Mouse (Mus musculus): ENCODE results near the gene Tigd3. TPM values are rescaled to one million over a fixed set of nuclear protein-coding genes. Genes with fewer than 3 reads are reported as not detected.

Gene Tigd3
- 1 to 10 TPM in 1 of 2 experiments, under 1 TPM in 1; 0.90 to 1.1 TPM for total RNA-seq (2021)
- long read RNA-seq, experiment 1, partial matches to known transcripts = 0 of 1 reads
- long read RNA-seq, experiment 1, other reads (novel, unspliced or antisense) = 0 of 1 reads
- long read RNA-seq, experiment 2, partial matches to known transcripts = 0 of 1 reads
- long read RNA-seq, experiment 2, other reads (novel, unspliced or antisense) = 0 of 1 reads

- DNase-seq (ENCODE audit: low spot score in 2 of 2) = peak; percentile 85 to 87
Measured at GRCm38 (mm10) chr19:5894002-5894678, at the start of gene Tigd3. TSS of gene Tigd3 (minus strand) at chr19:5894149.

DNA sequence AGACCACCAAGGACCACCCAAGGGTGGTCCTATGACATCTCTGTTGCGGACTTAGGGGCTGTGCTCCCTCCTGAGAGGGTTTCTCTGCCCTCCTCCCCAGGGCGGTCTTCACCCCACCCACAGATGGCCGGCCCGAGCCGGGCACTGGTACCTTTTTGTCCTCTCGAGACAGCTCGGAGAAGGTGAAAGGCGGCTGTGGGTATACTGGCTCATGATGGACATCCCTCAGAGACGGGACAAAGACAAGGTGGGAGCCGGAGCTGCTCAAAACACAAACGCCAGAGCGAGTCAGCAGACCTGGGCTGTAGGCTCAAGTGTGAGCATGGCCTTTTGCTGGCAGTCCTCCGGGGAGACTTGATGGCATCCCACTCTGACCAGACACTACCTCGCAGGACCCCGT lies 49.5 kb upstream of the Tigd3 start:
- no peak for DNase-seq (ENCODE audit: low spot score in 2 of 2)

DNA sequence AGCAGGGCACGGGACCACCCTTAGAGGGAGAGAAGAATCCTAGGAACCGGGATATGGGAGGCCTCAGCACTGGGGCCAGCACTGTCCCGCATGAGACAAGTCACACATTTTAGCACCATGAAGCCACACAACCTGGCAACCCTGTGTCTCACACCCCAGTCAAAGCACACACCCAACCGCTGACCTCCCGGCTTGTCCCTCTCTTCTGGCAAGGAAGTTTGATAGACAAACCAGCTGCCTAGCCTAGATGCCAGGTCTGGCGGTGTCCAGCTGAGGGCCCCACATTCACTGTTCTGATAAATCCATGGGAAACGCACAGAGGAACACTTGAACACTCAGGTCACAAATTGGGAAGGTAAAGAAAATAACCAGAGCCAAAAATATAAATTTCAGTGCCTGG lies 48.6 kb upstream of the Tigd3 start:
- no peak for DNase-seq (ENCODE audit: low spot score in 2 of 2)

- peak in 1 of 2 experiments; percentile 53 for DNase-seq (ENCODE audit: low spot score in 2 of 2)
Measured at GRCm38 (mm10) chr19:5940656-5941055, 46.7 kb upstream of the Tigd3 start.

DNA sequence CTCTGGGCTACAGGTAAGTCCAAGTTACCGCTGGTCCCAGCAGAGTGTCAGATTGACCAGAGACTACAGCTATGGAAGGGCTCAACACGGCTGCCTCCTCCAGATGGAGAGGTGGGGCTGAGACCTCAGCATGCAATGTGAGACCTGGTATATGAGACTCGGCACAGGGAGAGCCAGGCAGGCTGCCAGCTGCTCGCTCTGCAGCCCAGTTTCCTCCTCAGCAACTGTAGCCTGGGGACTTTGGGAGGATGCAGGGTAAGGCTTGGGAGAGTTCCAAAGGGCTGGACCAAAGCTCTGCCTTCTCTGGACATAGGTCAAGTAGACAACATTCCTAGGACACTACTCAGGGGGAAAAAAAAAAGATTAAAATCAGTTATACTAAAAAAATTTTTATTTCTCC lies 46.2 kb upstream of the Tigd3 start:
- peak in 1 of 2 experiments; percentile 67 for DNase-seq (ENCODE audit: low spot score in 2 of 2)

- DNase-seq (ENCODE audit: low spot score in 2 of 2) = no peak
Measured at GRCm38 (mm10) chr19:5939715-5940114, 45.8 kb upstream of the Tigd3 start.

DNA sequence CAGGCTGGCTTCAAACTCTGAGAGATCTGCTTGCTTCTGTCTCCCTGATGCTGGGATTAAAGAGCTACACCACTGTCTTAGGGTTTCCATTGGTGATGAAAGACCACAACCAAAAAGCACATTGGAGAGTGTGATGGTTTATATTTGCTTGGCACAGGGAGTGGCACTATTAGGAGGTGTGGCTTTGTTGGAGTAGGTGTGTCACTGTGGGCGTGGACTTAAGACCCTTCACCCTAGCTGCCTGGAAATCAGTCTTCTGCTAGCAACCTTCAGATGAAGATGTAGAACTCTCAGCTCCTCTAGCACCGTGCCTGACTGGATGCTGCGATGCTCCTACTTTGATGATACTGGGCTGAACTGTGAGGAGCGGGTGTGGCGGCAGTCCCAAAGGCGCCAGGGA lies 44.6 kb upstream of the Tigd3 start:
- DNase-seq (ENCODE audit: low spot score in 2 of 2) = no peak

DNA sequence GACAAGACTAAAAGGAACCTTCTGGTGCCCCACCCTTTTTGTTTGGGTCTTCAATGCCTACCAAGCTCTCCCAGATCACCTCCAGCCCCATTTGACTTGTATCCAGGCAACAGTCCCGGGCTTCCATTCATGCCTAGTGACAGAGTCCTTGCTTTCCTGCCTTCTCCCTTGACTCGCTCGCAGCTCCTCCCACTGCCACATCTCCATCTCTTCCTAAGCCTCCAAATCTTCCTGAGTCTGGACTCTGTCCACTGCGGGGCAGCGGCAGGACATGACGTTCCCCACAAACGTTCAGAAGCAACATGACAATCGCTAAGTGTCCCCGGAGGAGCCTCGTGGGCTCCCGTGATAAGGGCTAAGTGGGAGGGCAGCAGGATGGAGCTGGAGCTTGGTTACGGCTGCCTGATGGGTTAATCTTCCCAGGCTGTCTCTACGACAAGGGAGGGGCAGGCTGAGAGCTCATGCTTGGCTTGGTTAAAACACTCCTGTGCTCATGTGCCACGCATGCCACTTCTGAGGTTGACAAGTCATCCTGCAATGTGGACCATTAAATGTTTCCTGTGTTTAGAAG lies 44.0 kb upstream of the Tigd3 start:
- no peak for DNase-seq (ENCODE audit: low spot score in 2 of 2)

DNA sequence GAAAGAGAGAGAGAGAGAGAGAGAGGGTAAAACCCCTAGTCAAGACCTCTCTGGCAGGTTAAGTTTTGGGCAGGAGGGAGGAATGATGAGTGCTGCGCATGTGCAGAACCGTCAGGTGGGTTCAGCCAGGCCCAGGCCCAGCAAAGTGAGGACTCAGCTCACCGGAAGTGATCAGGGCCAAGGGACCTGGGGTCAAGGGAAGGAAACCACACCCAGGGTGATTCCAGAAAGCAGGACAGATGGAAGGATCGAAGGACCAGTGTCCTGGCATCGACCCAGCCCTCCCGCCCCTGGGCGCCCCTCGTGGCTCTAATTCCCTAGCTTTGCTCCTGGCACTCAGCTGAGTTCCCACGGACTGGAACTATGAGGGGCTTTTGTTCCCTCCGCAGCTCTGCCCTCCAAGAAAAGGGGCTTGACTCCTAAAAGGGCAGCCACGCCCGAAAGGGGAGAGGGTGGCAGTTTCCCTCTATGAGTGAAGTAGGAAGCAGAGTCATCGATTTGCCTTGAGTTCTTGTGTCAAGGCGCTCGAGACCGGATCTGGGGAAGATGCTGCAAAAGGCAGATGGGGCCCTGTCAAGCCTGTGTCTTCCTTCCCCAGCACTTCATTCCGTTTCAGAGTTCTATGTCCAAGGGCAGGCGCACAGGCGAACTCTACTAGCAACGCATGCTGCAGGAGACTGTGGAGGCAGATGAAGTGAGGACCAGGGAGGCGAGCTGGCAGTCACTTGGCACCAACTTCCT lies 43.3 kb upstream of the Tigd3 start:
- DNase-seq (ENCODE audit: low spot score in 2 of 2) = no peak

- DNase-seq (ENCODE audit: low spot score in 2 of 2) = no peak
Measured at GRCm38 (mm10) chr19:5935691-5936090, 41.7 kb upstream of the Tigd3 start.

- peak in 1 of 2 experiments; percentile 37 for DNase-seq (ENCODE audit: low spot score in 2 of 2)
Measured at GRCm38 (mm10) chr19:5935266-5935665, 41.3 kb upstream of the Tigd3 start.

- peak in 1 of 2 experiments; percentile 60 for DNase-seq (ENCODE audit: low spot score in 2 of 2)
Measured at GRCm38 (mm10) chr19:5929634-5930596, 36.0 kb upstream of the Tigd3 start.

DNA sequence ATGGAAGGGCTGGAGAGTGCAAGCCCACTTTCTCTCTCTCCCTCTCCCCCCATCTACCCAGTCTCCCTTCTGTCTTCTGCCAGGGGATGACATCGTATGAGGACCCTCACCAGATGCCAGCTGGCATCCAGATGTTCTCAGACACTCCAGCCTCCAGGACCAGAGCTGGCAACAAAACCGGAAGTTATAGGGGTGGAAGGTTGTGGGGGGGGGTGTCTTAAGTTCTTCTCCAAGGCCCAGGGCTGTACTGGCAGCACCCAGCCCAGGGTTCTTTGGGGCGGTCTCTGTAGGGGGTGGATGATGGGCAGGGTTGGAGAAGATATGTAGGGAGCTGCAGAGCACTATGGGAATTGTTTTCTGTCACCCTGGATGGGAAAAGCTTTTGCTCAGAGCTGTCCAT lies 34.6 kb upstream of the Tigd3 start:
- DNase-seq (ENCODE audit: low spot score in 2 of 2) = no peak

DNA sequence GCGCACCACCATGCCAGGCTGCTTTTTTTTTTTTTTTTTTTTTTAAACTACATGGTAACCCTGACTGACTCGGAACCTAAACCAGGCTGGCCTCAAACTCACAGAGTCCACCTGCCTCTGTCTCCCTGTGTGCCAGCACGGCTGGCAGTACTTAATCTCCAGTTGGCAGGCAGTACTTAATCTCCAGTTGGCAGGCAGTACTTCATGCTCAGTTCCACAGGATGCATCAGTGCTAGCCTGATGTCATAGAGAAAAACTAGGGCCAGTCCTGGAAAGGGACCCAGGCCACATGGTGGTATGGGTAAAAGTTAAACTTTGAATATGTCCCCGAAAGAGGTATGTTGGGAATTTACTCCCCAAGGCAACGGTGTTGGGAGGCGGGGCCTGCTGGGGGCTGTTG lies 34.2 kb upstream of the Tigd3 start:
- DNase-seq (ENCODE audit: low spot score in 2 of 2) = no peak

GRCm38 (mm10) chr19:5927532-5927931 lies 33.6 kb upstream of the Tigd3 start:
- DNase-seq (ENCODE audit: low spot score in 2 of 2) = no peak

DNA sequence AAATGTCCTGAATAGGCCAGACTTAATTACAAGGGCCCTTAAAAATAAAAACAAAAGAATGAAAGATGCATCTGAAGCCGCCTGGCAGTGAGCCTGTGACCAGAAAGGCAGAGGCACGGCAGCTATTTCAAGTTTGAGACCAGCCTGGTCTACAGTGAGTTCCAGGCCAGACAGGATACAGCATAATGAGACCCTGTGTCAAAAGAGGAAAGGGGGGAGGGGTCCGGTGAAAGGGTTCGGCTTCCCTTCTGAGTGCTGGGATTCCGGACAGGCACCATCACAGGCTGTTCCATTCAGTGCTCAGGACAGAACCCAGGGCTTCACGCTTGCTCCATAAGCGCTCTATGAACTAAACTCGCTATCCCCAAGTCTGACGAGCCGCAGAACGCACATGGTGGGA lies 33.1 kb upstream of the Tigd3 start:
- no peak for DNase-seq (ENCODE audit: low spot score in 2 of 2)

DNA sequence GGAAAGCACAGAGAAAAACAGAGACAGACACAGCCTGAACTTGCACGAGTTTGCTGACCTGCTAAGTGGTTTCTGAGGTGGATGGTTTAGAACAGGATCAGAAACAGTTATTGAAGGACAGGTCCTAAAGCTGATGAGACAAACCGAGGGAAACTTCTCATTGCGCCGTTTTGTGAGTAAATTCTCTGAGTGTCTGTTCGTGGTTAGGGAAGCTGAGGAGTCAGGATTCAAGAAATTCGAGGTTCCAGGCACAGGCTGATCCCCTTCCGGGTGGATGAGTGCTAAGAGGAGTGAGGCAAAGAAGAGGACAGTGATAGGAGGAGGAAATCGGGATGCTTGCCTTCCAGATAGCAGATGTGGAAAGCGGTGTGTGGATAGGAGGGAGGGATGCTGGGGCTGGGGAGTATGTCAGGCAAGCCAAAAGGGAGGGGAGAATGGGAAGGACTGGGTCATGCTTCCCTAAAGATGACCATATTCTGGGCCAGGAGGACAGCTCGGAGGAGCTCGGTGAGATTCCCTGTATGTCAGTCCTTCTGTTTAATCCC lies 31.4 kb upstream of the Tigd3 start:
- DNase-seq (ENCODE audit: low spot score in 2 of 2) = no peak

DNA sequence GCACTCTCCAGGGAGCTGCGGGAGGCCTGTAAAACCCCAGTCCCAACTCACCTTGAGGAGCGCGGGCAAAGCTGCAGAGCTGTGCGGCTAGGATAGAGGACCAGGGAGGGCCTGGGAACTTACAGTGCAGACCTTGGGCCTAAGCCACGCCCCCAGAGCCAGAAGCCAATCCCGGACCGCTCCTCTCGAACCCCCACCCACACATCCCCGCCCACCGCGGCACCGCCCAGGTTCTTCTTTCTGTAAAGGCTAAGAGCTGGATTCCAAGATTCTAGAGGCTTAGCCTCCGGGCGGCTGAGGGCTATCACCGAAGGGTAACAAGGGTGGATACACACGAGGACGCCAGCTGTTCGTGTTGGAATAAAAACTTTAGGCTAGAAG lies 30.8 kb upstream of the Tigd3 start, which contains the start of gene Cdc42ep2:
Gene Cdc42ep2, minus strand, starts transcription at position 104 of the 381 bp plus-strand sequence.
- peak; percentile 94 to 95 for DNase-seq (ENCODE audit: low spot score in 2 of 2)

- peak; percentile 85 to 94 for DNase-seq (ENCODE audit: low spot score in 2 of 2)
Measured at GRCm38 (mm10) chr19:5923990-5924712, 30.2 kb upstream of the Tigd3 start.

DNA sequence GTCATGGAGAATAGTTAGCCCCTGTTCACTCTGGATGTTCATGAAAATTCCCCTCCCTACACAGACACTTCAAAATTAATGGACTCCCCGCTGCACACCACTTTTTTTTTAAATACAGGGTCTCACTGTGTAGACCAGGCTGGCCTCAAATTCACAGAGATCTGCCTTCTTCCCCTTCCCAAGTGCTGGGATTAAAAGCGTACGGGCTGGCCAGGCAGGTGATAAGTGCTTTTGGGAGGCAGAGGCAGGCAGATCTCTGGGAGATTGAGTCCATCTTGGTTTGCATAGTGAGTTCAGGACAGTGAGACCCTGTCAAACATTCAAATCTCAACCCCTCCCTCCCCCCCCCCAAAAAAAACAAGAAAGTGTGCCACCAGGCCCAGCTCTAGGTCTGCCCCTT lies 29.0 kb upstream of the Tigd3 start:
- no peak for DNase-seq (ENCODE audit: low spot score in 2 of 2)

Data from adrenal gland, adult 18-20 months (tissue).